Comparison of ENCODE assay signal across 8 mouse cellular contexts in the genomic region with DNA sequence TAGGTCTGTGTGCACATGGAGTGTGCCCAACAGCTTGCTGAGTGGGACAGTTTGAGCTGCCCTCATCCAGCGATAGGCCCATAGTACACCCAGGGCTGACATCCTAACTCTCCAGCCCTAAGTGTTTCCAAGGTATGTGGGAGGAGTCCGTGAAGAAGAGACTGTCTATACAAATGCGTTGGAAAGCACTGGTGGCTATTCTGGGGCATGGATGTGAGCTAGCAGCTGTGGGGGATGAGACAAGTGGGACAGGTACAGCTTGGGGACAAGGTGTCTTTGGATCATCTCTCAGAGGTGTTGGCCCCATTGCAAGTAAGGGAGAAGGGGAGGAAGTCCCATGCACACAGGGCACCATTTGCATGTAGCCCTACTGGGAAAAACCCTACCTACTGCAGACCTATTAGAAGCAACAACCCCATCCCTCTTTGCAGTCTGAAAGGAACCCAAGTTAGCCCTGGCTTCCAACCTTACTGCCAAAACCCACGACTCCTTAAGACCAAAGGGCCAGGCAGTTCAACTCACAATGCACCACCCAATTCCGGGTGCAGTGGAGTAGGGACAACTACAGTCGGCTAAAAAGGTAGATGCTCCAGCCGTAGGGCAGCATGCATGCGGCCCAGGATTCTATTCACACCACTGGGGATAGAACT. TPM values are rescaled to one million over a fixed set of nuclear protein-coding genes. Genes with fewer than 3 reads are reported as not detected.
DNase-seq lines count a peak whose midpoint lies in the region; ATAC-seq and TF ChIP-seq lines count a peak whose summit lies in the region.

No protein-coding gene starts in this region.

- no peak for ATAC-seq in forebrain, embryonic 14.5 days
- no peak for ATAC-seq in liver, embryonic 14.5 days (ENCODE audit: insufficient read depth)

- no peak for TF ChIP-seq EP300 in liver, embryonic 14.5 days (IDR thresholded peaks at IDR 0.05; ENCODE audit: low read depth)

- peak overlapping the region; percentile 100; the same call in 1 of the 2 replicates for H3K27ac ChIP-seq in gastrocnemius, adult 2 months
- peak overlapping the region; percentile 99 for H3K27ac ChIP-seq in forebrain, embryonic 14.5 days (ENCODE audit: low read depth, low read length)
- H3K27ac ChIP-seq in liver, embryonic 14.5 days: peak overlapping the region; percentile 97

- no peak for TF ChIP-seq CTCF in gastrocnemius, adult 2 months (IDR thresholded peaks at IDR 0.05)
- TF ChIP-seq CTCF in C2C12 (IDR thresholded peaks at IDR 0.05; ENCODE audit: control insufficient read depth, insufficient read depth, insufficient read length): no peak
- TF ChIP-seq CTCF in liver, embryonic 14.5 days (IDR thresholded peaks at IDR 0.05; ENCODE audit: low read depth): no peak

- intact Hi-C loops in gastrocnemius, adult 2 months (cut with DNase I): no loop called here
- intact Hi-C loops in gastrocnemius, postnatal 36 days (cut with DNase I): no loop called here

- no peak for DNase-seq in gastrocnemius, adult 2 months
- DNase-seq in gastrocnemius, postnatal 36 days: no peak
- DNase-seq in forebrain, embryonic 14.5 days (ENCODE audit: low spot score): no peak
- DNase-seq in liver, embryonic 14.5 days (ENCODE audit: low read depth in 3 of 3, low spot score in 3 of 3): no peak
- DNase-seq in right cerebral cortex, postnatal 25 days: no peak
- DNase-seq in retina, postnatal 1 day: no peak
- DNase-seq in cerebellum, adult 18-20 months: no peak

- H3K79me3 ChIP-seq in C2C12 (ENCODE audit: low read depth): peaks cover 30% of the 10 kb centered on the region

- H3K27me3 ChIP-seq in C2C12 (ENCODE audit: control insufficient read depth, insufficient read depth, insufficient read length): no peaks in the 10 kb centered on the region
- H3K27me3 ChIP-seq in forebrain, embryonic 14.5 days (replicated peaks; ENCODE audit: control insufficient read depth, insufficient read depth, low read length): no peaks in the 10 kb centered on the region
- H3K27me3 ChIP-seq in liver, embryonic 14.5 days (ENCODE audit: control insufficient read depth, insufficient read depth, low read length): no peaks in the 10 kb centered on the region

- peak overlapping the region; percentile 92 for H3K9ac ChIP-seq in forebrain, embryonic 14.5 days (ENCODE audit: low read length)
- peak overlapping the region; percentile 88 for H3K9ac ChIP-seq in liver, embryonic 14.5 days (replicated peaks)

- H3K36me3 ChIP-seq in C2C12 (ENCODE audit: control insufficient read depth, insufficient read depth): peaks cover 62% of the 10 kb centered on the region
- H3K36me3 ChIP-seq in forebrain, embryonic 14.5 days (ENCODE audit: control insufficient read depth, insufficient read depth, low read length): peaks cover 59% of the 10 kb centered on the region
- peaks cover 27% of the 10 kb centered on the region for H3K36me3 ChIP-seq in liver, embryonic 14.5 days (replicated peaks; ENCODE audit: control insufficient read depth, insufficient read depth, low read depth)

- peak overlapping the region; percentile 56 for H3K4me2 ChIP-seq in forebrain, embryonic 14.5 days (ENCODE audit: low read length)
- H3K4me2 ChIP-seq in liver, embryonic 14.5 days (ENCODE audit: low read depth): peak overlapping the region; percentile 99

- H3K9me3 ChIP-seq in forebrain, embryonic 14.5 days (replicated peaks; ENCODE audit: control insufficient read depth, low read length): no peaks in the 10 kb centered on the region
- H3K9me3 ChIP-seq in liver, embryonic 14.5 days (ENCODE audit: control insufficient read depth, low read length): no peaks in the 10 kb centered on the region

- H3ac ChIP-seq in C2C12 (ENCODE audit: control insufficient read depth, insufficient read length, low read depth): peak overlapping the region; percentile 60

- H3K4me3 ChIP-seq in gastrocnemius, adult 2 months: peak overlapping the region; percentile 79
- H3K4me3 ChIP-seq in C2C12 (ENCODE audit: insufficient read depth, poor library complexity, severe bottlenecking): peak overlapping the region; percentile 65
- H3K4me3 ChIP-seq in forebrain, embryonic 14.5 days (ENCODE audit: low read depth, low read length): peak overlapping the region; percentile 87
- H3K4me3 ChIP-seq in liver, embryonic 14.5 days (ENCODE audit: insufficient read depth in 1 of 2, low read depth in 2 of 2, low read length in 2 of 2): peak overlapping the region; percentile 50 to 90

- H3K4me1 ChIP-seq in forebrain, embryonic 14.5 days (ENCODE audit: control insufficient read depth, insufficient read depth, low read length): peaks cover 18% of the 10 kb centered on the region
- peaks cover 17 to 19% of the 10 kb centered on the region in 2 experiments for H3K4me1 ChIP-seq in liver, embryonic 14.5 days (replicated peaks; ENCODE audit: control insufficient read depth in 2 of 2, insufficient read depth in 2 of 2, low read length in 1 of 2)

- 36% methylated on average over 8 of the region's 8 CpGs for WGBS in forebrain, embryonic 14.5 days
- WGBS in liver, embryonic 14.5 days (ENCODE audit: insufficient replicate concordance): 42% methylated on average over 8 of the region's 8 CpGs

- H3K79me2 ChIP-seq in C2C12 (ENCODE audit: control insufficient read depth, insufficient read depth): peaks cover 42% of the 10 kb centered on the region

TF ChIP-seq in C2C12, 6 proteins besides CTCF, POLR2A, EP300 and RAD21:
- TF ChIP-seq MAX (IDR thresholded peaks at IDR 0.05) (no peak), FOSL1 (IDR thresholded peaks at IDR 0.05; ENCODE audit: insufficient read depth, low read length, poor library complexity, severe bottlenecking) (no peak), MYOG (IDR thresholded peaks at IDR 0.05; ENCODE audit: control insufficient read depth, extremely low read depth, insufficient read length) (no peak), MYOD1 (IDR thresholded peaks at IDR 0.05; ENCODE audit: control insufficient read depth, insufficient read length, low read depth) (no peak), CEBPB (IDR thresholded peaks at IDR 0.05; ENCODE audit: low read depth) (no peak), USF1 (IDR thresholded peaks at IDR 0.05; ENCODE audit: low read depth) (no peak)

RNA-seq across cellular contexts. Expression of a gene that starts 1.7 kb away (rescaled TPM):
- total RNA-seq in gastrocnemius, adult 2 months (2021): 100 to 1,000 TPM; 105 to 116 TPM
- total RNA-seq in gastrocnemius, postnatal 36 days (2021): 10 to 100 TPM; 95.1 to 99.9 TPM
- 326 TPM for polyA plus RNA-seq in C2C12 (2012; fragmentation: generic; extraction: Trizol)
- polyA plus RNA-seq in forebrain, embryonic 14.5 days (2014; fragmentation: Nextera tagmentation; extraction: Ambion mirVana): 216 and 221 TPM in 2 replicates
- polyA plus RNA-seq in liver, embryonic 14.5 days (2012; rRNA removed): 66.7 and 79.5 TPM in 2 replicates
- polyA plus RNA-seq in liver, embryonic 14.5 days (2014; fragmentation: Nextera tagmentation; extraction: Ambion mirVana): 43.7 and 44.3 TPM in 2 replicates

RNA-seq across cellular contexts. Expression of a gene that starts 9.0 kb away (rescaled TPM):
- 1,000 to 10,000 TPM in 1 of 2 experiments, 100 to 1,000 TPM in 1; 776 to 1,068 TPM for total RNA-seq in gastrocnemius, adult 2 months (2021)
- total RNA-seq in gastrocnemius, postnatal 36 days (2021): 100 to 1,000 TPM; 825 to 866 TPM
- 1,025 TPM for polyA plus RNA-seq in C2C12 (2012; fragmentation: generic; extraction: Trizol)
- polyA plus RNA-seq in forebrain, embryonic 14.5 days (2014; fragmentation: Nextera tagmentation; extraction: Ambion mirVana): 628 and 893 TPM in 2 replicates
- 359 and 571 TPM in 2 replicates for polyA plus RNA-seq in liver, embryonic 14.5 days (2012; rRNA removed)
- polyA plus RNA-seq in liver, embryonic 14.5 days (2014; fragmentation: Nextera tagmentation; extraction: Ambion mirVana): 729 and 738 TPM in 2 replicates

RNA-seq across cellular contexts. Expression of a gene that starts 10.2 kb away (rescaled TPM):
- total RNA-seq in gastrocnemius, adult 2 months (2021): 1 to 10 TPM; 4.7 to 5.1 TPM
- total RNA-seq in gastrocnemius, postnatal 36 days (2021): 1 to 10 TPM; 3.4 to 4.5 TPM
- 37.4 TPM for polyA plus RNA-seq in C2C12 (2012; fragmentation: generic; extraction: Trizol)
- 16.9 and 17.8 TPM in 2 replicates for polyA plus RNA-seq in forebrain, embryonic 14.5 days (2014; fragmentation: Nextera tagmentation; extraction: Ambion mirVana)
- 3.2 and 3.3 TPM in 2 replicates for polyA plus RNA-seq in liver, embryonic 14.5 days (2012; rRNA removed)
- polyA plus RNA-seq in liver, embryonic 14.5 days (2014; fragmentation: Nextera tagmentation; extraction: Ambion mirVana): 0.55 and 1.1 TPM in 2 replicates

RNA-seq across cellular contexts. Expression of a gene that starts 35.8 kb away (rescaled TPM):
- 10 to 100 TPM; 11.1 to 12.0 TPM for total RNA-seq in gastrocnemius, adult 2 months (2021)
- 10 to 100 TPM; 11.0 to 12.0 TPM for total RNA-seq in gastrocnemius, postnatal 36 days (2021)
- 111 TPM for polyA plus RNA-seq in C2C12 (2012; fragmentation: generic; extraction: Trizol)
- 64.4 and 73.5 TPM in 2 replicates for polyA plus RNA-seq in forebrain, embryonic 14.5 days (2014; fragmentation: Nextera tagmentation; extraction: Ambion mirVana)
- polyA plus RNA-seq in liver, embryonic 14.5 days (2012; rRNA removed): 54.7 and 74.7 TPM in 2 replicates
- 41.9 and 55.4 TPM in 2 replicates for polyA plus RNA-seq in liver, embryonic 14.5 days (2014; fragmentation: Nextera tagmentation; extraction: Ambion mirVana)

RNA-seq across cellular contexts. Expression of a gene that starts 41.4 kb away (rescaled TPM):
- under 1 TPM; 0.10 to 0.45 TPM for total RNA-seq in gastrocnemius, adult 2 months (2021)
- under 1 TPM; 0.15 to 0.20 TPM for total RNA-seq in gastrocnemius, postnatal 36 days (2021)
- not detected for polyA plus RNA-seq in C2C12 (2012; fragmentation: generic; extraction: Trizol)
- 1.2 and 1.9 TPM in 2 replicates for polyA plus RNA-seq in forebrain, embryonic 14.5 days (2014; fragmentation: Nextera tagmentation; extraction: Ambion mirVana)
- 0.08 and 0.10 TPM in 2 replicates for polyA plus RNA-seq in liver, embryonic 14.5 days (2012; rRNA removed)
- polyA plus RNA-seq in liver, embryonic 14.5 days (2014; fragmentation: Nextera tagmentation; extraction: Ambion mirVana): 0.09 TPM in 1 of 2 replicates, not detected in the other
